Mouse (Mus musculus): Measurements from ENCODE around the gene Slc1a2. TPM values are rescaled to one million over a fixed set of nuclear protein-coding genes. Genes with fewer than 3 reads are reported as not detected.
A peak's percentile ranks its signal among the peaks of the same experiment; 100 is the strongest.

Gene Slc1a2
- polyA plus RNA-seq, 1 experiment, result 1.5 TPM

DNA sequence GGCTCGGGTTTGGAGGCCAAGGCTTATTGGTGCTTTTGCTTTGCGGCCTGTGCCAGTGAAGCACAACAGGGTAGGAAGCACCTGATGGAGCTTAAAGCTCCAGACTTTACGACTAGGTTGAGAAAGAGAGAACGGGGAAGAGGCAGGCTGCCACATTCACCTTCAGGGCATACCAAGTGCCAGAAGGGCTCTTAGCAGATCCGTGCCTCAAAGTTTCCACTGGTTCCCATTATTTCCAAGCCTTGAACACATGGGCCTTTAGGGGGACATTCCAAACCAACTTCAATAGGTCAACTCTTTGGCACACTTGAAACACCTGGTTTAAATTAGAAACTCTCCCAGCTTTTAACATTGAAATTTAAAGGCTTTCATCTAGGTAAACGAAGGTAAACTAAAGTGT, 134.3 kb downstream of the Slc1a2 start:
- no peak for TF ChIP-seq POLR2A (IDR thresholded peaks at IDR 0.05; ENCODE audit: borderline replicate concordance, extremely low read depth, low read depth, low read length)
- TF ChIP-seq CTCF (IDR thresholded peaks at IDR 0.05; ENCODE audit: insufficient read depth, low read length), result no peak
- no peak for DNase-seq
- 66% methylated on average over 6 of the region's 6 CpGs for WGBS
- Histone ChIP-seq H3K4me1 (ENCODE audit: control insufficient read depth, insufficient read depth, low read length) (peaks cover 2% of the 10 kb centered on the region), H3K4me3 (replicated peaks; ENCODE audit: extremely low read depth, low read depth, low read length) (no peak overlapping the region)

GRCm38 (mm10) chr2:102795034-102795433, 136.6 kb downstream of the Slc1a2 start:
- DNase-seq, result no peak
- 89% methylated on average over 3 of the region's 3 CpGs for whole genome bisulfite sequencing
- Histone ChIP-seq H3K4me3 (replicated peaks; ENCODE audit: extremely low read depth, low read depth, low read length) (no peak overlapping the region), H3K4me1 (ENCODE audit: control insufficient read depth, insufficient read depth, low read length) (no peaks in the 10 kb centered on the region; the same call in none of the 2 replicates)
- no peak for TF ChIP-seq POLR2A (IDR thresholded peaks at IDR 0.05; ENCODE audit: borderline replicate concordance, extremely low read depth, low read depth, low read length)
- TF ChIP-seq CTCF (IDR thresholded peaks at IDR 0.05; ENCODE audit: insufficient read depth, low read length), result no peak

DNA sequence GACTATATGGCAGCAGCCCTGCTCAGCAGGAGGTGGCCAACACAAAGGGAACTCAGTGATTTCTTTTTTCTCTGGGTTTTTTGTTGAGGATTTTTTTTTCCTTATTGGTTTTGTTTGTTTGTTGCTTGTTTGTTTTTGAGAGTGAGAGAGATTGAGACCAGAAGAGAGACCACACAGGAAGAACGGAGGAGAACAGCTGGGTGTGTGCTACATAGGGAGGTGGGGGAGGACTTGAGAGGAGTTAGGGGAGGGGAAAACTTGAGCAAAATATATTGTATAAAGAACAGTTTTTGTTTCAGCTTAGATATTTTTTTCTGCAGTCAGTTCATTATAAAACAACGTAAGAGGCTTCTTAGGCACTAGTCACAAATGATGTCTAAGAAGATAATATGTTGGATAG, 139.7 kb downstream of the Slc1a2 start:
- WGBS, result 63% methylated on average over 2 of the region's 2 CpGs
- no peak for DNase-seq
- Histone ChIP-seq H3K4me1 (ENCODE audit: control insufficient read depth, insufficient read depth, low read length) (no peaks in the 10 kb centered on the region; the same call in none of the 2 replicates), H3K4me3 (replicated peaks; ENCODE audit: extremely low read depth, low read depth, low read length) (no peak overlapping the region)
- no peak for TF ChIP-seq POLR2A (IDR thresholded peaks at IDR 0.05; ENCODE audit: borderline replicate concordance, extremely low read depth, low read depth, low read length)
- TF ChIP-seq CTCF (IDR thresholded peaks at IDR 0.05; ENCODE audit: insufficient read depth, low read length), result no peak

GRCm38 (mm10) chr2:102801899-102802298, 143.4 kb downstream of the Slc1a2 start:
- TF ChIP-seq CTCF (IDR thresholded peaks at IDR 0.05; ENCODE audit: insufficient read depth, low read length) (no peak), POLR2A (IDR thresholded peaks at IDR 0.05; ENCODE audit: borderline replicate concordance, extremely low read depth, low read depth, low read length) (no peak)
- Histone ChIP-seq H3K4me1 (ENCODE audit: control insufficient read depth, insufficient read depth, low read length) (peaks cover 4% of the 10 kb centered on the region), H3K4me3 (replicated peaks; ENCODE audit: extremely low read depth, low read depth, low read length) (no peak overlapping the region)
- 89% methylated on average over 1 of the region's 1 CpGs for WGBS
- DNase-seq, result no peak

- DNase-seq, result peak; percentile 18
- WGBS, result 17% methylated on average over 2 of the region's 2 CpGs
- no peak for TF ChIP-seq POLR2A (IDR thresholded peaks at IDR 0.05; ENCODE audit: borderline replicate concordance, extremely low read depth, low read depth, low read length)
- 0 out of 2 replicates have a peak, but pooled peaks have one; percentile 19 for TF ChIP-seq CTCF (IDR thresholded peaks at IDR 0.05; ENCODE audit: insufficient read depth, low read length)
- no peak overlapping the region for H3K4me3 ChIP-seq (replicated peaks; ENCODE audit: extremely low read depth, low read depth, low read length)
- H3K4me1 ChIP-seq (ENCODE audit: control insufficient read depth, insufficient read depth, low read length), result peaks cover 4% of the 10 kb centered on the region
These were observed 145.7 kb downstream of the Slc1a2 start for GRCm38 (mm10) chr2:102804109-102804508.

DNA sequence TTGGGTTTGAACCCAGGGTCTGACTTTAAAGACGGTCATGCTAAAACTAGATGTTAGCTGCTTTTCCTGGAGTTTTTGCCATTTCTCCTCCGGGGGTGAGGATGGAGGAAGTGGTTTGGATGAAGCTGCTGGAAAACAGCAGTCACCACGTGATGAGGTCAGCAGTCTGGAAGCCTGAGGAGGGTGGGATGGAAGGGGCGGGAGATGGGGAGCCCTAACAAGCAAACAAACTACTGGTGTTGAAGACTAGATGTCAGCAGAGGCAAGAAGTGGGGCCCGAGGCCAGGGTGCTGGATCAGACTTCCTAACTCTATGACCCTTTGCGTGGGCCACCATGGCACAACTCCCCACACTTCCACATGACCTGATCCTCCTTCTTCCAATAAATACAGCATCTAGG, 146.8 kb downstream of the Slc1a2 start:
- H3K4me3 ChIP-seq (replicated peaks; ENCODE audit: extremely low read depth, low read depth, low read length), result no peak overlapping the region
- 66% methylated on average over 6 of the region's 6 CpGs for WGBS
- H3K4me1 ChIP-seq (ENCODE audit: control insufficient read depth, insufficient read depth, low read length), result peaks cover 4% of the 10 kb centered on the region
- TF ChIP-seq CTCF (IDR thresholded peaks at IDR 0.05; ENCODE audit: insufficient read depth, low read length) (no peak), POLR2A (IDR thresholded peaks at IDR 0.05; ENCODE audit: borderline replicate concordance, extremely low read depth, low read depth, low read length) (no peak)
- no peak for DNase-seq

GRCm38 (mm10) chr2:102805761-102806496, 147.5 kb downstream of the Slc1a2 start:
- no peak for TF ChIP-seq POLR2A (IDR thresholded peaks at IDR 0.05; ENCODE audit: borderline replicate concordance, extremely low read depth, low read depth, low read length)
- TF ChIP-seq CTCF (IDR thresholded peaks at IDR 0.05; ENCODE audit: insufficient read depth, low read length), result no peak

DNA sequence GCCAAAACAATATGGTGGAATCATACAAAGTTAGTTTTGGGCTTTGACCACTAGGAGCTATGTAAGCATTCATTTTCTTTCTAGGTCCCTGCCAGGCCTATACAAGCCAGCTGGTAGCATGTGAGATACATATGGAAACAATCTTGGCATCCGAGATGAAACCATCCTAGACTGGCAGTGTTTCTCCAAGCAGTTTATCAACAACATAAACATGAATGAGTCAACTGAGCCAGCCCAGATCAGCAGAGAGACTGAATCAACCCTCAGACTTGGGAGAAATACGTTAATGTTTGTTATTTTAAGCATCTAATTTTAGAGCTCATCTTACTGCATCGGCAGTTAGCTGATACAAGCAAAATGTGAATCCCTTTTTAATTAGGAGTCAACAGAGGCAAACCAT, 149.2 kb downstream of the Slc1a2 start:
- no peak for DNase-seq
- TF ChIP-seq CTCF (IDR thresholded peaks at IDR 0.05; ENCODE audit: insufficient read depth, low read length) (no peak), POLR2A (IDR thresholded peaks at IDR 0.05; ENCODE audit: borderline replicate concordance, extremely low read depth, low read depth, low read length) (no peak)
- Histone ChIP-seq H3K4me1 (ENCODE audit: control insufficient read depth, insufficient read depth, low read length) (peaks cover 4% of the 10 kb centered on the region), H3K4me3 (replicated peaks; ENCODE audit: extremely low read depth, low read depth, low read length) (no peak overlapping the region)
- WGBS, result 46% methylated on average over 3 of the region's 3 CpGs

More at GRCm38 (mm10) chr2:102805761-102806496, 147.5 kb downstream of the Slc1a2 start:
- Histone ChIP-seq H3K4me3 (replicated peaks; ENCODE audit: extremely low read depth, low read depth, low read length) (no peak overlapping the region), H3K4me1 (ENCODE audit: control insufficient read depth, insufficient read depth, low read length) (peaks cover 4% of the 10 kb centered on the region)
- DNase-seq, result no peak
- 56% methylated on average over 4 of the region's 4 CpGs for WGBS

- 87% methylated on average over 1 of the region's 1 CpGs for WGBS
- TF ChIP-seq CTCF (IDR thresholded peaks at IDR 0.05; ENCODE audit: insufficient read depth, low read length) (no peak), POLR2A (IDR thresholded peaks at IDR 0.05; ENCODE audit: borderline replicate concordance, extremely low read depth, low read depth, low read length) (no peak)
- no peak for DNase-seq
- no peak overlapping the region for H3K4me3 ChIP-seq (replicated peaks; ENCODE audit: extremely low read depth, low read depth, low read length)
- H3K4me1 ChIP-seq (ENCODE audit: control insufficient read depth, insufficient read depth, low read length), result peaks cover 3% of the 10 kb centered on the region
These were observed 151.0 kb downstream of the Slc1a2 start for GRCm38 (mm10) chr2:102809436-102809835.

- no peak for DNase-seq
- no peak overlapping the region for H3K4me3 ChIP-seq (replicated peaks; ENCODE audit: extremely low read depth, low read depth, low read length)
- 54% methylated on average over 4 of the region's 4 CpGs for WGBS
- H3K4me1 ChIP-seq (ENCODE audit: control insufficient read depth, insufficient read depth, low read length), result peaks cover 8% of the 10 kb centered on the region
- no peak for TF ChIP-seq CTCF (IDR thresholded peaks at IDR 0.05; ENCODE audit: insufficient read depth, low read length)
- TF ChIP-seq POLR2A (IDR thresholded peaks at IDR 0.05; ENCODE audit: borderline replicate concordance, extremely low read depth, low read depth, low read length), result no peak
These were observed 154.3 kb downstream of the Slc1a2 start for GRCm38 (mm10) chr2:102812756-102813155.
